Mouse (Mus musculus) testis, adult 2 months (tissue): ENCODE results near the gene Crtac1. TPM values are rescaled to one million over a fixed set of nuclear protein-coding genes. Genes with fewer than 3 reads are reported as not detected.

ENCODE experiments used
- H3K27ac ChIP-seq: fragments of 200-500 bp; 2 replicates; pipeline ENCODE4 v1.5.1; 2012; ENCODE audit warnings: low read depth, low read length; ENCODE audit not compliant: control insufficient read depth, insufficient read depth
- H3K27me3 ChIP-seq: fragments of 200-500 bp; 2 replicates; pipeline ENCODE4 v1.6.1; 2012; ENCODE audit warnings: mild to moderate bottlenecking, low read length, moderate library complexity; ENCODE audit not compliant: control insufficient read depth, insufficient read depth
- H3K36me3 ChIP-seq: fragments of 200-500 bp; 2 replicates; pipeline ENCODE4 v1.6.1; 2012; ENCODE audit warnings: mild to moderate bottlenecking, low read length; ENCODE audit not compliant: control insufficient read depth, insufficient read depth
- H3K4me1 ChIP-seq: fragments of 200-500 bp; 2 replicates; pipeline ENCODE4 v1.6.1; 2012; ENCODE audit warnings: low read length; ENCODE audit not compliant: control insufficient read depth, insufficient read depth
- H3K4me3 ChIP-seq: fragments of 200-500 bp; 2 replicates; pipeline ENCODE4 v1.5.1; 2012; ENCODE audit warnings: low read depth, mild to moderate bottlenecking, low read length, moderate library complexity, mixed read lengths; ENCODE audit not compliant: control insufficient read depth
- CTCF ChIP-seq: fragments of 200-500 bp; IDR thresholded peaks from 2 replicates; pipeline ENCODE4 v1.5.1; 2012; ENCODE audit warnings: low read depth, mild to moderate bottlenecking, inconsistent platforms, low read length, moderate library complexity; ENCODE audit not compliant: control insufficient read depth, insufficient read depth, insufficient replicate concordance
- POLR2A ChIP-seq: fragments of 200-500 bp; IDR thresholded peaks from 2 replicates; pipeline ENCODE4 v1.6.1; 2012; ENCODE audit warnings: low read depth, mild to moderate bottlenecking, inconsistent platforms, low read length, moderate library complexity; ENCODE audit not compliant: control insufficient read depth
- polyA plus RNA-seq: library from polyadenylated mRNA; depleted of rRNA; stranded (reverse); fragments of >200 nt; gene quantifications from 2 replicates; pipeline ENCODE4 v1.2.3, GENCODE M21; 2012; rRNA removed

Crtac1 gene
- polyA plus RNA-seq = 3.7 and 4.6 TPM in 2 replicates

- TF ChIP-seq POLR2A = no peak
- TF ChIP-seq CTCF = no peak
- H3K4me3 ChIP-seq = peak within 1 kb of the TSS; percentile 62
- peaks cover 13% of the 10 kb centered on the region for H3K4me1 ChIP-seq
- no peak within 1 kb of the TSS for H3K27ac ChIP-seq
- H3K36me3 ChIP-seq = no peaks in the 10 kb centered on the region
- no peaks in the 10 kb centered on the region for H3K27me3 ChIP-seq
Observed at GRCm38 (mm10) chr19:42431485-42432190, at the start of gene Crtac1. Gene Crtac1, minus strand, starts transcription at chr19:42431783.

- TF ChIP-seq POLR2A (no peak), CTCF (no peak)
- H3K36me3 ChIP-seq = no peaks in the 10 kb centered on the region
- H3K4me3 ChIP-seq = no peak overlapping the region
- no peaks in the 10 kb centered on the region for H3K27me3 ChIP-seq
- H3K4me1 ChIP-seq = peaks cover 3% of the 10 kb centered on the region
- H3K27ac ChIP-seq = no peak overlapping the region
Observed at GRCm38 (mm10) chr19:42478303-42478702, 46.7 kb upstream of the Crtac1 start.

GRCm38 (mm10) chr19:42477769-42478168, 46.2 kb upstream of the Crtac1 start:
- H3K36me3 ChIP-seq = no peaks in the 10 kb centered on the region
- H3K27me3 ChIP-seq = no peaks in the 10 kb centered on the region
- TF ChIP-seq CTCF (no peak), POLR2A (no peak)
- peaks cover 3% of the 10 kb centered on the region for H3K4me1 ChIP-seq
- no peak overlapping the region for H3K4me3 ChIP-seq
- H3K27ac ChIP-seq = no peak overlapping the region

GRCm38 (mm10) chr19:42472831-42473230, 41.2 kb upstream of the Crtac1 start:
- no peaks in the 10 kb centered on the region for H3K36me3 ChIP-seq
- no peaks in the 10 kb centered on the region for H3K27me3 ChIP-seq
- H3K27ac ChIP-seq = no peak overlapping the region
- TF ChIP-seq POLR2A = no peak
- TF ChIP-seq CTCF = no peak
- H3K4me1 ChIP-seq = no peaks in the 10 kb centered on the region
- H3K4me3 ChIP-seq = no peak overlapping the region

GRCm38 (mm10) chr19:42471571-42471970, 40.0 kb upstream of the Crtac1 start:
- no peak for TF ChIP-seq CTCF
- no peak for TF ChIP-seq POLR2A
- no peak overlapping the region for H3K27ac ChIP-seq
- no peaks in the 10 kb centered on the region for H3K36me3 ChIP-seq
- H3K4me3 ChIP-seq = no peak overlapping the region
- no peaks in the 10 kb centered on the region for H3K4me1 ChIP-seq
- no peaks in the 10 kb centered on the region for H3K27me3 ChIP-seq

- Histone ChIP-seq H3K36me3 (no peaks in the 10 kb centered on the region), H3K27me3 (no peaks in the 10 kb centered on the region), H3K4me3 (no peak overlapping the region), H3K4me1 (peaks cover 8% of the 10 kb centered on the region), H3K27ac (no peak overlapping the region)
- no peak for TF ChIP-seq CTCF
- TF ChIP-seq POLR2A = no peak
Observed at GRCm38 (mm10) chr19:42461851-42462250, 30.3 kb upstream of the Crtac1 start.

- Histone ChIP-seq H3K4me3 (no peak overlapping the region), H3K27me3 (no peaks in the 10 kb centered on the region), H3K4me1 (peaks cover 8% of the 10 kb centered on the region), H3K27ac (no peak overlapping the region), H3K36me3 (no peaks in the 10 kb centered on the region)
- no peak for TF ChIP-seq CTCF
Observed at GRCm38 (mm10) chr19:42461353-42461752, 29.8 kb upstream of the Crtac1 start.

- no peaks in the 10 kb centered on the region for H3K27me3 ChIP-seq
- no peak for TF ChIP-seq POLR2A
- TF ChIP-seq CTCF = no peak
- H3K4me3 ChIP-seq = no peak overlapping the region
- peaks cover 8% of the 10 kb centered on the region for H3K4me1 ChIP-seq
- H3K36me3 ChIP-seq = no peaks in the 10 kb centered on the region
- no peak overlapping the region for H3K27ac ChIP-seq
Observed at GRCm38 (mm10) chr19:42459512-42459911, 27.9 kb upstream of the Crtac1 start.
